Mouse (Mus musculus) cerebellum, postnatal 10 days (tissue): ENCODE results near the gene Ctsll3.

Source experiments
- DNase-seq, 2 experiments: peaks; one replicate each; pipeline ENCODE4 v3.0.0; 2021; ENCODE audit warnings: mixed read lengths in 2 of 2

The Ctsll3 gene

DNA sequence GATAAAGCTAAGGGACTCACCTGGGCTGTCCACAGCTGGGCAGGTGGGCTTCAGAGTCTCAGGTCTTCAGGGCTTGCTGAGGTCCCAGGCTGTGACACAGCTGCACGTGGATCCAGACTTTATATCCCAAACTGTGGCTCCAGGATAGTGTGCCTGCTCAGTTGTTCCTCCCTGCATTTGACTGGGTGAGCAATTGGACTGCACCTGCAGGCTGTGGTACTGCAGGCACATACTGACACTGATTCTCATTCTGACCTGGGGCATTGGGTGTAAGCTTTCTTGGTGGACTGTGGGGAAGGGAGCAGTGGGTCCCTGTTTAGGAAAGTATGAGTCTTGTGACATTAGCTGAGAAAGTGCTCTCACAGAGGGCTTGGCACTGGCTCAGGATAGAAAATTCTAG, at the start of gene Ctsll3:
Gene Ctsll3 (minus strand): TSS at position 101 of the 400 bp plus-strand sequence.
- DNase-seq: no peak

DNA sequence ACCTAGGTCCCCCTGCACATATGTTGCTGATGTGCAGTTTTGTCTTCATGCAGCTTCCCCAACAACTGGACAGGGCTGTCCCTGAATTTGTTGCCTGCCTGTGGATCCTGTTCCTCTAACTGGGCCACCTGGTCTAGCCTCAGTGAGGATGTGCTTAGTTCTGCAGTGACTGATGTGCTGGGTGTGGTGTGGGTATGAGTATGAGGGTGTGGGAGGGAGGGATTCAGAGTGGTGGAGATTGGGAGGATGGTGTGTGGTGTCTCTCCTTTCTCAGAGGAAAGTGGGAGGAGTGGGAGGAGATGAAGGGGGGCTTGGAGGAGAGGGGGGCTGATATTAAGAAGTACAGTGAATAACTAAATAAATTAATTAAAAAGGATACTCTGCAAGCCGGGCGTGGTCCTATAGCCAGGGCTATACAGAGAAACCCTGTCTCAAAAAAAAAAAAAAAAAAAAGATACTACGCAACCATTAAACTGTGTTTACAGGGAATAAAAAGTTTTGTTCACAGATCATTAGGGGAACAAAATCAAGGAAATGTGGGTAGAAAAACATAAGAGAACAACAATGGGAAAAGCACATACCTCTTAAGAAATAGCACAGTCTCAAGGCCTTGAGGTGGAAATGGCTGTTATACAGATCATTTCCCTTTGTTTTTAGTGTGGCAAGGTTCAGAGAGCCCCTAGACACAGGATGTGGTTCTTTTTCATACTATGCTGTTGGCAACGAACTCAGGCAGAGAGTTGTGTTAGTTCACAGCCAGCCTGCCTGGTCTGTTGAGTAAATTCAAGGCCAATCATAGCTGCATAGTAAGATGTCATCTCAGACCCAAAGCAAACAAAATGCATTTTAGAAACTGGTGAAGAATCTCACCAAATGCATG, 45.8 kb upstream of the Ctsll3 start:
- no peak for DNase-seq

GRCm38 (mm10) chr13:60843153-60843552, 40.5 kb upstream of the Ctsll3 start:
- DNase-seq: no peak

DNA sequence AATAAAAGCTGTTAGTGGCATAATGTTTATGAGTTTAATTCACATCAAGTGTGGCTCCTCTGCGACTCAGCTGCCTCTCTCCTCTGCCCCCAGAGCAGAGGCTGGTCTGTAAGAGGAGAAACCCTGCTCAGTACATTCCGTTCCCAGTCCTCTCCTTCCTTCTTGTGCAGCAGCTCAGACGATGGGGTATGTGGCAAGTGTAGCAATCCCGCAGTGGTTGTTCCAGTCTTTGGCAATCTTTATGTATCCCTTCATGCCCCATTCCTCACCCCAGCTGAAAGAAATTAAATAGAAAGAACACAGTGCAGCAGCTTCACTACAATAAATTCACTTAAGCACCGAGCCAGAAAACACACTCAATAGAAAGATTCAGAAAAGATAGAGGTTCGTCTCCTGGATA, 40.1 kb upstream of the Ctsll3 start:
- DNase-seq: no peak

DNA sequence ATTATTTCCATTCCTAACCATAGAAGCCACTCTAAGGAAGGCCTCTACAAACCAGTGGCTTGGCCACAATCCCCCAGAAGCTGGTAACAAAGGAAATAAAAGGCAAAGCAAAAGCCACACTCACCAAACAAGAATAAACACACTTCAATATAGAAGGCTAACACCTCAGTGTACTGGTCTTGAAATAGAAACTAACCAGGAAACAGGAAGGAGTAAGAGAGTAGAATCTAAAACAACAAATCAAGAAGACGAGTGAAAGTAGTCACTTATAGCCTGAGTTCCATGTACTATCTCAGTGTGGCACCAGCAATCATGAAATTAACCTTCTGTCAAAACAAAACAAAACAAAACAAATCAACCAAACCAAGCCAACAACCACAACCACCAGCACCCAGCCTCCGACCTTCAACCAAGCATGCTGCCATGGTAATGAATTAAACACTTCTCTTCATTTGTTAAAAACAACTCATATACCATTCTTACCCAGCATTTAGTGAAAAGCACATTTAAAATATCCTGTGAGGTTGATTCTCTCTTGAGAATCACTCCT, 36.8 kb upstream of the Ctsll3 start:
- no peak for DNase-seq

GRCm38 (mm10) chr13:60826052-60826451, 23.4 kb upstream of the Ctsll3 start:
- no peak for DNase-seq

- no peak for DNase-seq
These were observed 18.0 kb upstream of the Ctsll3 start for GRCm38 (mm10) chr13:60820486-60821175.

DNA sequence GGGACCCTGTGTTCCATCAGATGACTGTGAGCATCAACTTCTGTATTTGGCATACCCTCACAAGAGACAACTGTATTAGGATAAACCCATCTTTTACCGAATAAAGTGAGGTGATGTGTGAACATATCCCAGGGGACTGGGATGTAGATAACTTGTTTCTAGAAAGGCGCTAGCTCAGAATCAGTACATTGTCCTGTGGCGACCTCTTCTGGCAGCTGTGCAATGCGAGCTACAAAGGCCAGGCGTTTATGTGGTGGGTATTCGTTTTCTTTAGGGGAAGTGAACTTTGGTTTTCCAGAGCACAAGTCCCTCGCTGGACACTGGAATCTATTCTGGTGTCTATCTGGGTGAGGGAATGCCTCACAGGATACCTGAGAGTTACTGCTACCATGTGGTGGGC, 16.8 kb upstream of the Ctsll3 start:
- DNase-seq: peak; percentile 34 to 54

DNA sequence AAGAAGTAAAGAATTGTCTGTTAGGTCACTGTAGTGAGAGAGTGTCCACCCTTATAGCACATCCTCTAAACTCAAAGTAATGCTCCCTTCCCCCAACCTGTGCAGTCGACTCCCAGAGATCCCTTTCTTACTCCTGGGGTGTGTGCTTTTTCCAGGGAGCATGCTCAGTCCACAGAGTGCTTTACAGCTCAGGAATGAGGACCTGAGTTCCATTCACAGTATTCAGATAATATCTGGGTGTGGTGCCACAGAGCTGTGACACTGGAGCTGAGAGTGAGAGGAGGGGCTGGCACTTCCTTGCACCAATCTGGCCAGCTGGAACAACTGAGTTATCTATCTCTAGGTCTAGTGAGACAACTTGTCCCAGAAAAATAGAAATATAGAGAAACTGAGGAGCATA, 11.1 kb upstream of the Ctsll3 start:
- DNase-seq: no peak

DNA sequence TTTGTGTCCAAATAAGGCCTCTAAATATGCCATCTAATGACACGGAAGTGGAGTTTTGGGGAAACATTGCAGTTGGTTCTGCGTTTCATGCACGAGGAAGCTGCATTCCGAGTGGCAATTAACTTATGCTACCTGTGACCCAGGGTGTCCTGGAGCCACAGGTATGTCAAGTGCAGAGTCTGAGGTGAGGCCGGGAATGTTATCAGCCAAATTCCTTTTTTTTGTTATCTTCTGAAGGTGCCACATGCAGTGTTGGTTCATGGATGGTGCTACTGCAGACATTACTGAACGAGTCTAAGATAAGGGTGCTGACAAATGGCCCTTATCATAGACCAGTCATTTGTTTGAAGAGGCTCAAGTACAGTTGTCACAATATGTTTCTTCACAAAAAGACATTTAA, 10.1 kb upstream of the Ctsll3 start:
- no peak for DNase-seq

GRCm38 (mm10) chr13:60809690-60810089, 7.0 kb upstream of the Ctsll3 start:
- DNase-seq: no peak

DNA sequence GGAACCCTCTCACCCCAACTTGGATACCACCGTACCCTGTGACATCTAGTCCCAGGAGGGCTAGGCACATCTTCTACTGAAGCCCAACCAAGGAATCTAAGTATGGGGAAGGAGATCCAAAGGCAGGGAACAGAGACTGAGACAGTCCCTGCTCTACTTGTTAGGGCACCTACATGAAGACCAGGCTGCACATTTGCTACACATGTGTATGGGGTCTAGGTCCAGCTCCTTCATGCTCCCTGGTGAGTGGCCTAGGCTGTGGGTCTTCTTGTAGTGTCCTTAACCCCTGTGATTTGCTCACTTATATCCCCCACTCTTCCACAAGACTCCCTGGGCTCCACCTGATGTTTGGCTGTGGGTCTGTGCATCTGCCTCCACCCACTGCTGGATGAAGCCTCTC, 13.2 kb downstream of the Ctsll3 start:
- no peak for DNase-seq

DNA sequence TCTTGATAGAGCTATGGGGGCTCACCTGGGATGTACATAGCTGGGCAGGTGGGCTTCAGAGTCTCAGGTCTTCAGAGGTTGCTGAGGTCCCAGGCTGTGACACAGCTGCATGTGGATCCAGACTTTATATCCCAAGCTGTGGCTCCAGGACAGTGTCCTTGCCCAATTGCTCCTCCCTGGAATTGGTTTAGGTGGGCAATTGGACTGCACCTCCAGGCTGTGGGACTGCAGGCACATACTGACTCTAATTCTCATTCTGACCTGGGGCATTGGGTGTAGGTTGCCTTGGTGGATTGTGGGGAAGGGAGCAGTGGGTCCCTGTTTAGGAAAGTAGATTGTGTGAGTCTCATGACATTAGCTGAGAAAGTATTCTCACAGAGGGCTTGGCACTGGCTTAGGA, 16.4 kb downstream of the Ctsll3 start, which contains the start of gene BC051665:
Gene BC051665 (minus strand): TSS at position 101 of the 400 bp plus-strand sequence.
- no peak for DNase-seq

DNA sequence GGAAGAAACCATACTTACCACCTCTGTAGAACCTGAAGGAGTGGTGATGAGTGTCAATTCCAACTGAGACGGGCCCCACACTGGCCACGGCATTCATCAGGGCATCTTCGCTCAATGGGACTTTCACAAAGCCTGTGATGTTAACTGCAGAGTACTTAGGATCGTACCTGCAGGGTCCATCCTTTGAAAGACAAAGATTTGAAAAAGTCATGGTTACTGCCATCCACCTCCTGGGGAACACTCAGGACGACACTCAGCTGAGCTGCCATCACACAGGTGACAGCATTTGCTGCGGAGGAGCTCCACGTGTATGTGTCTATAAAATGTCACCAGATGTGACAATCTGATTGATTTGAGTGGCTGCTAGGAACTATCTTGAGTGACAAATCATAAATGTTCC, 19.3 kb downstream of the Ctsll3 start:
- DNase-seq: no peak

- no peak for DNase-seq
These were observed 22.1 kb downstream of the Ctsll3 start for GRCm38 (mm10) chr13:60780534-60780933.

DNA sequence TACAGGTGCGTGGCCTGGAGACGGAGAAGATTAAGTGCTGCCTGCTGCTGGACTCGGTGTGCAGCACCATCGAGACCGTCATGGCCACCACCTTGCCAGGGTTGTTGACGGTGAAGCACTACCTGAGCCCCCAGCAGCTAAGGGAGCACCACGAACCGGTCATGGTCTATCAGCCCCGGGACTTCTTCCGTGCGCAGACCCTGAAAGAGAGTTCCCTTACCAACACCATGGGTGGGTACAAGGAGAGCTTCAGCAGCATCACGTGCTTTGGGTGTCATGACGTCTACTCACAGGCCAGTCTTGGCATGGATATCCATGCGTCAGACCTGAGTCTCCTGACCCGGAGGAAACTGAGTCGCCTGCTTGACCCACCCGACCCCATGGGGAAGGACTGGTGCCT, 41.5 kb downstream of the Ctsll3 start:
- no peak for DNase-seq

DNA sequence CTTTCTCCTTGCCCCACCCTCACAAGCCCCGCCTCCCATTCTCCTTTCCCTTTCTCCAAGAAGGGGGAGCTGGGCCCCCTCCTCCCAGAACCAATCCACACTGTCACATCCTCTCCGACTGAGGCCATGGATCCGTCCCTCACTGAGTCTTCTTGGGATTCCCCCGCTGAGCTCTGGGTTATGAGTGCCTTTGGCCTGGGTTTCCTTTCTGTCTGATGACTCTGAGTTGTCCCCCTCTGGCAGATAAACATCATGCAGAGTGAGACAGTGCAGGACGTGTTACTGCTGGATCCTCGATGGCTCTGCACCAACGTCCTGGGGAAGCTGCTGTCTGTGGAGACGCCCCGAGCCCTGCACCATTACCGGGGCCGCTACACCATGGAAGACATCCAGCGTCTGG, 42.3 kb downstream of the Ctsll3 start:
- DNase-seq: no peak

DNA sequence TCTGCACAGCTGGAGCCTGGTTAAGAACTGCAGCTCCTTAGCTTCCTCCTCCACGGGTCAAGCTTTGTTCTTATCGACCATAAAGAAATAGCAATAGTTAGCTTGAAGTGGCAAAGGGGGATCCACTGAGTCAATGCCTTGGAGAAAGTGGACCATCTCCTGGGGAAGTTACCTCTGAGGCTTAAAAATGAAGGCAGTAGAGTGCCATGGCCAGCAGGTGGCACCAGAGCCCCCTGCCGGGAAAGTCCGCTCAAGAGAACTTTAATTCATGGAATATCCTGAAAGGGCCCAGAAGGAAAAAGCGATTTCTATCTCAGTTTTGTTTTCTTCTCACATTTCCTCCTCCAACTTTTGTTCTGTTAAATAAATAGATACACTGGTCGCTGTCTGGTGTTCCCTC, 43.5 kb downstream of the Ctsll3 start:
- DNase-seq: peak; percentile 64 to 65

- no peak for DNase-seq
These were observed 45.4 kb downstream of the Ctsll3 start for GRCm38 (mm10) chr13:60757292-60757691.

DNA sequence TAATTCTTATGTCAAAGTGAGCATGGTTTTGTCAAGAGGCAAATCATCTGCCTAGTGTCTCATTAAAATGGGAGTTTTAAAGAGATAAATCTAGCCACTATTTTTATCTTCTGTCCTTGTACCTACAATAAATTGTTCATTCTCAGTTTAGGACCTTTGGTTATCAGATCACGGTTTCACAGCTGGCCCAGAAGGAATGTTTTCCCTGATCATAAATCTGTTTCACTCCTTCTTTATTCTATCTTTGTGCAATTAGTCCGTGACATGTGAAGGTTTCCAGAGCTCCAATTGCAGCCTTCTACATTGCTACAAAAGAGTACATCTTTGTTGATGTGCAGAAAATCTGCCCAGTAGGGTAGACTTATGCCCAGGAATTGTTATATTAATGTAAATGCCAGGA, 47.4 kb downstream of the Ctsll3 start:
- DNase-seq: no peak

DNA sequence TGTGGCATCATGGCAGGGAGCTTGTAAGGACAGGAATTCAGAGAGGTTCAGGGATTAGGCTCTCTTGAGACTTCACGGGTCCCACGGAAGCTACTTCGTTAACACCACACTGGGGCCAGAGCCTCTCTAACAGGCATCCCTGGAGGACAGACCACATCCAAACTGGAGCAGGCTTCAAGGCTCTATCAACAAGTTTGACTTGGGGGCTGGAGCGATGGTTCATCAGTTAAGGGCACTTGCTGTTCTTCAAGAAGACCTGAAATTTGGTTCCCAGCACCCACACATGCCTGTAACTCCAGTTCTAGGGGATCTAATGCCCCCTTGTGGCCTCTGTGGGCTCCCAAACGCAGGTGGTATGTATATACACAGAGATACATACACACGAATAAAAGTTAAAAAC, 49.4 kb downstream of the Ctsll3 start:
- no peak for DNase-seq

- DNase-seq: no peak
These were observed 51.7 kb downstream of the Ctsll3 start for GRCm38 (mm10) chr13:60750930-60751329.

DNA sequence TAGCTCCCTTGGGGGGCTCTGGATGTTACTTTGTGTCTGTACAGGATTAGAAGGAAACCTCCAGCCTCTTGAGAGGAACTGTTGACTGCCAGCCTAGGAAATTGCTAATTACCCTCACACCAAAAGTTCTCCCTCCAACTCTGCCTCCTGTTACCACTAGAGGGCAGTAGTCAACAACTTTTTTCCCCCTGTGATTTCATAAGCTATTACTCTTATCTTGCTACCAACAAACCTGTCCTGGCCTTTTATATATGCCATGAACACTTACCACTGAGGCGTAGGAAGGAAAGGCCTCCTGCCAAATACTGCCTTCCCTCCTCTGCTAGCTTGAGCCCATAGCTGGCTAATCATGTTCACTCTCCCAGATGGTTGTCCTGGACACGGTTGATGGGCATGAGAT, 54.1 kb downstream of the Ctsll3 start:
- no peak for DNase-seq
